Mouse (Mus musculus): ENCODE results near the gene Lmnb2. TPM values are rescaled to one million over a fixed set of nuclear protein-coding genes. Genes with fewer than 3 reads are reported as not detected.

The Lmnb2 gene
- polyA plus RNA-seq, 2 experiments: 2.8 to 11.3 TPM

GRCm38 (mm10) chr10:80962585-80962984, 44.5 kb upstream of the Lmnb2 start:
- Histone ChIP-seq H3K27me3 (ENCODE audit: control insufficient read depth, insufficient read depth, low read length) (no peaks in the 10 kb centered on the region), H3K9me3 (ENCODE audit: control insufficient read depth, low read length) (no peaks in the 10 kb centered on the region), H3K4me2 (ENCODE audit: low read depth) (no peak overlapping the region), H3K27ac (no peak overlapping the region), H3K9ac (replicated peaks) (no peak overlapping the region), H3K4me1 (replicated peaks; ENCODE audit: control insufficient read depth in 2 of 2, insufficient read depth in 2 of 2, low read length in 1 of 2) (peaks cover 0 to 11% of the 10 kb centered on the region in 2 experiments; a peak in 2 of 4 replicates), H3K4me3 (ENCODE audit: insufficient read depth in 1 of 2, low read depth in 2 of 2, low read length in 2 of 2) (no peak overlapping the region), H3K36me3 (replicated peaks; ENCODE audit: control insufficient read depth, insufficient read depth, low read depth) (no peaks in the 10 kb centered on the region)
- ATAC-seq (ENCODE audit: insufficient read depth) (peak; percentile 25; the same call in 1 of the 2 replicates), DNase-seq (ENCODE audit: low read depth in 3 of 3, low spot score in 3 of 3) (no peak)
- TF ChIP-seq CTCF (IDR thresholded peaks at IDR 0.05; ENCODE audit: low read depth) (no peak), EP300 (IDR thresholded peaks at IDR 0.05; ENCODE audit: low read depth) (no peak)
- 57% methylated on average over 5 of the region's 5 CpGs for WGBS (ENCODE audit: insufficient replicate concordance)

DNA sequence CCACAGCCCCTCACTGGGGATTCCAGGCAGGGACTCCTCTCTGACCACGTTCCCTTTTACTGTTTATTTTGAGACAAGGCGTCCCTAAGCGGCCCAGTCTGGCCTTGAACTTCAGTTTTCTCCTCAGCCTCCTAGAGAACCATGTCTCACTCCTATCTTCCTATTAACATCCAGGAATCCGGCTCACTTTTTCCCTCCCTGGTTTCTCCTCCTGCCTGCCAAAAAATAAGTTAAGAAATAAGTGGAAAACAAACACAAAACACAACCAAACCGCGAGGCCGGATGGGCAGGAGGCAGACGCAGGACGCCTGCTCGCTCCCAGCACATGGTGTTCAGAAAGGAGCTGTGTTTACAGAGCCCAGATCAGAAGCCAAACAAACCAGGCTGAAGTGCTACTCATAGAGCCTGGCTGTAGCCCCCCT, 44.0 kb upstream of the Lmnb2 start:
- Histone ChIP-seq H3K4me1 (replicated peaks; ENCODE audit: control insufficient read depth in 2 of 2, insufficient read depth in 2 of 2, low read length in 1 of 2) (peaks cover 0 to 11% of the 10 kb centered on the region in 2 experiments; a peak in 2 of 4 replicates), H3K27ac (no peak overlapping the region), H3K9ac (replicated peaks) (no peak overlapping the region), H3K9me3 (ENCODE audit: control insufficient read depth, low read length) (no peaks in the 10 kb centered on the region), H3K36me3 (replicated peaks; ENCODE audit: control insufficient read depth, insufficient read depth, low read depth) (no peaks in the 10 kb centered on the region), H3K27me3 (ENCODE audit: control insufficient read depth, insufficient read depth, low read length) (no peaks in the 10 kb centered on the region), H3K4me2 (ENCODE audit: low read depth) (no peak overlapping the region), H3K4me3 (ENCODE audit: insufficient read depth in 1 of 2, low read depth in 2 of 2, low read length in 2 of 2) (no peak overlapping the region)
- DNase-seq (ENCODE audit: low read depth in 3 of 3, low spot score in 3 of 3) (no peak), ATAC-seq (ENCODE audit: insufficient read depth) (0 out of 2 replicates have a peak, but pooled peaks have one; percentile 12)
- TF ChIP-seq EP300 (IDR thresholded peaks at IDR 0.05; ENCODE audit: low read depth) (no peak), CTCF (IDR thresholded peaks at IDR 0.05; ENCODE audit: low read depth) (no peak)
- 56% methylated on average over 10 of the region's 10 CpGs for WGBS (ENCODE audit: insufficient replicate concordance)

DNA sequence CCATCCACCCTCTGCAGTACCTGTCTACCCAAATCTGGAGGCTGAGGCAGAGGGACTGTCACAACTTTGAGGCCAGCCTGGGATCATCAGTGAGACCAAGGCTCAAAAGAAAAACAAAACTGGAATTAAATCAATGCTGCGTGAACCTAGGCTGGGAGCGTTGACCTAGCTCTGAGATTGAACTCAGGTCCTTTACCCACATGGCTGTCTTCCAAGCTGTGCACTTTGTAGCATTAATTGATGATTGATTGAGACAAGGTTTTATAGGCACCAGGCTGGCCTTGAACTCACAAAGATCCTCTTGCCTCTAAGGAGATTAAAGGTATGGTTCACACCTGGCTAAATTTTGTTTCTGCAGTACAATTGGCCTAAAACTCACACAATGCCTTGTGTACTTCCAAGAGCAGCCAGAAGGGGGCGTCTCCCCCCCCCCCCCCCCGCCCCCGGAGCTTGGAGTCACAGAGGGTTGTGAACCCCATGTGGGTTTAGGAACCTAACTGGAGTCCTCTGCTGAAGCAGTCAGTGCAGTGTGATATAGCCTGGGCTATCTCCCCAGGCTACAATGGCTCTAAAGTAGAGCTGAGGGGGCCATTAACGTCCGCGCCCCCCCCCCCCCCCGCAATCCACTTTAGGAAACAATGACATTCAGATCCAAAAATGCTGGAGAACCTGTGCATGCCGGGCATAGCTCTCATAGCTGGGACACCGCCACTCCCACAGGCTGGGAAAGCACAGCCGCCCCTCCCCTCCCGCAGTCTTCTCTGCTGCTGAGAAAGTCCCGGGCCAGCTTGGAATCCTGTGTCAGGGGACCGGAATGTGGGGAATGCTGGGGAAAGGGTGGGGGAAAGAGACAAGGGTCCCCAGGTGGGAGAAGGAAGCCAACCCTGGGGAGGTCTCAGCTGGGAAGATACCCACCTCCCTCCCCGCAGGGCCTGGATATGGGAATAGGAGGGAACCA, 42.8 kb upstream of the Lmnb2 start:
- Histone ChIP-seq H3K4me3 (ENCODE audit: insufficient read depth in 1 of 2, low read depth in 2 of 2, low read length in 2 of 2) (no peak overlapping the region), H3K4me1 (replicated peaks; ENCODE audit: control insufficient read depth in 2 of 2, insufficient read depth in 2 of 2, low read length in 1 of 2) (peaks cover 0 to 6% of the 10 kb centered on the region in 2 experiments; a peak in 2 of 4 replicates), H3K36me3 (replicated peaks; ENCODE audit: control insufficient read depth, insufficient read depth, low read depth) (no peaks in the 10 kb centered on the region), H3K4me2 (ENCODE audit: low read depth) (no peak overlapping the region), H3K9me3 (ENCODE audit: control insufficient read depth, low read length) (no peaks in the 10 kb centered on the region), H3K27me3 (ENCODE audit: control insufficient read depth, insufficient read depth, low read length) (no peaks in the 10 kb centered on the region), H3K9ac (replicated peaks) (no peak overlapping the region), H3K27ac (no peak overlapping the region)
- WGBS (ENCODE audit: insufficient replicate concordance): 16% methylated on average over 15 of the region's 16 CpGs
- TF ChIP-seq EP300 (IDR thresholded peaks at IDR 0.05; ENCODE audit: low read depth) (no peak), CTCF (IDR thresholded peaks at IDR 0.05; ENCODE audit: low read depth) (peak; percentile 44)
- ATAC-seq (ENCODE audit: insufficient read depth): no peak
- DNase-seq (ENCODE audit: low read depth in 3 of 3, low spot score in 3 of 3): no peak

GRCm38 (mm10) chr10:80958979-80959637, 41.1 kb upstream of the Lmnb2 start:
- no peaks in the 10 kb centered on the region for H3K9me3 ChIP-seq (ENCODE audit: control insufficient read depth, low read length)
- no peak overlapping the region for H3K9ac ChIP-seq (replicated peaks)
- DNase-seq (ENCODE audit: low read depth in 3 of 3, low spot score in 3 of 3): no peak
- H3K36me3 ChIP-seq (replicated peaks; ENCODE audit: control insufficient read depth, insufficient read depth, low read depth): no peaks in the 10 kb centered on the region
- peaks cover 0 to 6% of the 10 kb centered on the region in 2 experiments; a peak in 2 of 4 replicates for H3K4me1 ChIP-seq (replicated peaks; ENCODE audit: control insufficient read depth in 2 of 2, insufficient read depth in 2 of 2, low read length in 1 of 2)
- no peak for ATAC-seq (ENCODE audit: insufficient read depth)
- no peak overlapping the region for H3K27ac ChIP-seq
- WGBS (ENCODE audit: insufficient replicate concordance): 61% methylated on average over 5 of the region's 5 CpGs
- no peak overlapping the region for H3K4me3 ChIP-seq (ENCODE audit: insufficient read depth in 1 of 2, low read depth in 2 of 2, low read length in 2 of 2)
- H3K27me3 ChIP-seq (ENCODE audit: control insufficient read depth, insufficient read depth, low read length): no peaks in the 10 kb centered on the region
- TF ChIP-seq EP300 (IDR thresholded peaks at IDR 0.05; ENCODE audit: low read depth) (no peak), CTCF (IDR thresholded peaks at IDR 0.05; ENCODE audit: low read depth) (no peak)
- H3K4me2 ChIP-seq (ENCODE audit: low read depth): no peak overlapping the region

DNA sequence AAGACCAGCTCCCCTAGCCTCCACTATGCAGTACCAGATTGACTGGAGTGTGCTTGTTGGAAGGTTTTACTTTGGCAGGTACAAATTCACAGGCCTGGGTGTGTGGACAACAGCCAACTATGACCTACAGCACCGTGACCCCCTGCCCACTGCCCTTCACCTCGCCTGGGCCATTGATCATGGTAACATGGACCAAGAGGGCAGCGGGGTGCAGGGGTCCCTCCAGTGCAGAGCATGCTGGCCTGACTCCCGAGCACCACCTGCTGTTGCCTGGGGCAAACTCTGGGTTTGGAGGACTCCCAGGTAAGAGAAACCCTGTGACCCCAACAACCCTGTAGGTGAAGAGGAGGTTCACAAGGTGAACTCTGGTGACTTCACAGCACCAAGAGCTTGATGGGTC, 39.7 kb upstream of the Lmnb2 start:
- H3K4me1 ChIP-seq (replicated peaks; ENCODE audit: control insufficient read depth in 2 of 2, insufficient read depth in 2 of 2, low read length in 1 of 2): peaks cover 0 to 6% of the 10 kb centered on the region in 2 experiments; a peak in 2 of 4 replicates
- no peaks in the 10 kb centered on the region for H3K27me3 ChIP-seq (ENCODE audit: control insufficient read depth, insufficient read depth, low read length)
- 58% methylated on average over 4 of the region's 4 CpGs for WGBS (ENCODE audit: insufficient replicate concordance)
- no peak overlapping the region for H3K27ac ChIP-seq
- TF ChIP-seq CTCF (IDR thresholded peaks at IDR 0.05; ENCODE audit: low read depth) (peak; percentile 43), EP300 (IDR thresholded peaks at IDR 0.05; ENCODE audit: low read depth) (no peak)
- DNase-seq (ENCODE audit: low read depth in 3 of 3, low spot score in 3 of 3) (no peak), ATAC-seq (ENCODE audit: insufficient read depth) (no peak)
- no peaks in the 10 kb centered on the region for H3K9me3 ChIP-seq (ENCODE audit: control insufficient read depth, low read length)
- no peak overlapping the region for H3K4me2 ChIP-seq (ENCODE audit: low read depth)
- no peaks in the 10 kb centered on the region for H3K36me3 ChIP-seq (replicated peaks; ENCODE audit: control insufficient read depth, insufficient read depth, low read depth)
- H3K4me3 ChIP-seq (ENCODE audit: insufficient read depth in 1 of 2, low read depth in 2 of 2, low read length in 2 of 2): no peak overlapping the region
- H3K9ac ChIP-seq (replicated peaks): no peak overlapping the region

Data from liver, embryonic 14.5 days (tissue).